Mouse (Mus musculus): ENCODE measurements around the gene Acr. TPM values are rescaled to one million over a fixed set of nuclear protein-coding genes. Genes with fewer than 3 reads are reported as not detected.
A peak's percentile ranks its signal among the peaks of the same experiment; 100 is the strongest.

The Acr gene
- total RNA-seq, 2 experiments from 2014 or later = 0.45 to 0.76 TPM

DNA sequence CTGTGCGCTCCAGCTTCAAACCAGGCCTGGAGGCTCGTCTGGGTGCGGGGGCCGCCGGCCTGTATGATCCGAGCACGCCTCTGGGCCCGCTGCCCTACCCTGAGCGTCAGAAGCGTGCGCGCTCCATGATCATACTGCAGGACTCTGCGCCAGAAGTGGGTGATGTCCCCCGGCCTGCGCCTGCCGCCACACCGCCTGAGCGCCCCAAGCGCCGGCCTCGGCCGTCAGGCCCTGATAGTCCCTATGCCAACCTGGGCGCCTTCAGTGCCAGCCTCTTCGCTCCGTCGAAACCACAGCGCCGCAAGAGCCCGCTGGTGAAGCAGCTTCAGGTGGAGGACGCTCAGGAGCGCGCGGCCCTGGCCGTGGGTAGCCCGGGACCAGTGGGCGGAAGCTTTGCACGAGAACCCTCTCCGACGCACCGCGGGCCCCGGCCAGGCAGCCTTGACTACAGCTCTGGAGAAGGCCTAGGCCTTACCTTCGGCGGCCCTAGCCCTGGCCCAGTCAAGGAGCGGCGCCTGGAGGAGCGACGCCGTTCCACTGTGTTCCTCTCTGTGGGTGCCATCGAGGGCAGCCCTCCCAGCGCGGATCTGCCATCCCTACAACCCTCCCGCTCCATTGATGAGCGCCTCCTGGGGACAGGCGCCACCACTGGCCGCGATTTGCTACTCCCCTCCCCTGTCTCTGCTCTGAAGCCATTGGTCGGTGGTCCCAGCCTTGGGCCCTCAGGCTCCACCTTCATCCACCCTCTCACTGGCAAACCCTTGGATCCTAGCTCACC, 20.1 kb upstream of the Acr start:
- peak; percentile 32 for DNase-seq

DNA sequence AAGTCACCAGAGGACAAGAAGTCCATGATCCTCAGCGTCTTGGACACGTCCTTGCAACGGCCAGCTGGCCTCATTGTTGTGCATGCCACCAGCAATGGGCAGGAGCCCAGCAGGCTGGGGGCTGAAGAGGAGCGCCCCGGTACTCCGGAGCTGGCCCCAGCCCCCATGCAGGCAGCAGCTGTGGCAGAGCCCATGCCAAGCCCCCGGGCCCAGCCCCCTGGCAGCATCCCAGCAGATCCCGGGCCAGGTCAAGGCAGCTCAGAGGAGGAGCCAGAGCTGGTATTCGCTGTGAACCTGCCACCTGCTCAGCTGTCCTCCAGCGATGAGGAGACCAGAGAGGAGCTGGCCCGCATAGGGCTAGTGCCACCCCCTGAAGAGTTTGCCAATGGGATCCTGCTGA, 19.3 kb upstream of the Acr start:
- no peak for DNase-seq

DNA sequence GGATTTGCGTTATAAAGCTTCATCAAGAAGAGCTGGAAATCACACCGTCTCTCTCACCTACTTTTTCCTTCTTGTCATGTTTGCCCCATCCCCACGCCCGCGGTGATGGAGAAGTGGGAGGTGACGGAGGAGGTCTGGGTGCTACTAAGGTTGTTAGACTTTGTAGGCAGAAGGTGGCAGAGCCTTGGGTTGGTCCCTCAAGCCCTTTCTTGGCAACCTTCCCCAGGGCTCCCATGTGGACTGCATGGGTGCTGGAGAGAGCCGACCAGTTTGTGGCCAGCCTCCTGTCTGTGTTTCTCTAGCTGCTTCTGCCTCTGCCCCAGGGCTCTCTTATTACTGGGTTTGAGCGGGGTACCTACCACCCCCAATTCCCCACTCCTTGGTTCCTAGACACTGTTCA, 17.6 kb upstream of the Acr start:
- no peak for DNase-seq

DNA sequence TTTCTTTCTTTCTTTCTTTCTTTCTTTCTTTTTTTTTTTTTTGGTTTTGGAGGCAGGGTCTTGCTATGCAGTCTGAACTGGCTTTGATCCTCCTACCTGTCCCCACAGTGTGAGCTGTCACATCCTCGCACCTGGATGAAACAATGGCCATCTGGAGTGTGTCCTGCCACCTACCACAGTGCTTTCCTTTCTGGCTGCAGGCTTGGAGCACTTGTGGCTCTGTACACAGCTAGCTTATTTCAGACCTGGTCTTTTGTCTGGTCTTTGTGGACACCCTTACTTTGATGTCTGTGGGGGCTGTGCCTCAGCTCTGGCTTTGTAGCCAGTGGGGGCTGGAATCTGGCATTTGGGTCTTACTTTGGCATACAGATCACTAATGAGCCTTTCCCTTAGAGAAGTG, 16.4 kb upstream of the Acr start:
- no peak for DNase-seq

DNA sequence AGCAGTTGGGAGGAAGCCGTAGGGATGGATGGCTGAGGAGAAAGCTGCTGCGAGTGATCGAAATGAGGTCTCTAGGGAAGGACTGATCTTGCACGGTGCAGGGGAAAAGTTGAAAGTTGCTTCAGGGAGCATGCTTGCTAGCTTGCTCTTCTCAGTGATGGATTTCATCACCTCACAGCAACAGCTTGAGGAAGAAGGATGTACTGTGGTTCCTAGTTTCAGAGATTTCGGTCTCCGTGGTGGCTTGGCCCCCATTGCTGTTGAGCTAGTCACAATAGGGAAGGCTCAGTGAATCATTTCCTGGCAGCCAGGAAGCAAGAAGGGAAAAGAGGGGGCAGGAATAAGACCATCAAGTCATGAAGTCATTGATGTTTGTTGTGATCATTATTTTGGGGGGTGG, 12.5 kb upstream of the Acr start:
- DNase-seq = no peak

DNA sequence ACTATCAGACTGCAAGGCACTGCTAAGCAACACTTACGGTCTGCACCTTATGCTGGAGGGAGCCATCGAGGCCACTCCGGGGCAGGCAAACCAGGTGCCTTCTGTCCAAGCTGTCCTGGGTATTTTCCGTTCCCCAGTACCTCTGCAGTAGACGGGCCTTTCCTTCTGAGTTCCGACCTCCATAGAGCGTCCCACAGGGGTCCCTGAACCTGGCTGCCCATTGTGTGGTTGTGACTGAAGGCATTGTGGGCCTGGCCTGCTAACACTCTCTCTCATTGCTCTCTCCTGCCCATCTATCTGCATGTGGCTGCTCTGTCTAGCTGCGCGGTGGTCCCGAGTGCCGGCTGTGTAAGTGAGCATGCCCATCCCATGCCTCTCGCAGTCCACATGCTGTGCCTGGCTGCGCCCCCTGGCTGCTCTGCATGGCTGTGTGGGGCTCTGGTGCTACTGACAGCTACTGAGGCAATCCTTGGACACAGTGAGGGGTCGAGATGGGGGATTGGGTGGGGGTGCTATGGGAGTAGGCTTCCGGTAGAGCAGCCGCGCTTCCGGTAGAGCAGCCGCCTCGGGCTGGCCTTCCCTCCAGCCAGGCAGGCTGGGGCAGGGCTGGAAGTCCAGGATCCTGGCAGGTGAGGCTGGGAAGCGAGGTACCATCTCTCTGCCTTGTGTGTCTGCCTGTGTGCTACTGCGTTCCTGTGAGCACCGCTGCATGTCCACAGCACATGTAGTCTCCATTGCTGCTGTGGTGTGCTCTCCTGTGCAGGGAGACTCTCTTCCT, 11.5 kb upstream of the Acr start:
- no peak for DNase-seq

DNA sequence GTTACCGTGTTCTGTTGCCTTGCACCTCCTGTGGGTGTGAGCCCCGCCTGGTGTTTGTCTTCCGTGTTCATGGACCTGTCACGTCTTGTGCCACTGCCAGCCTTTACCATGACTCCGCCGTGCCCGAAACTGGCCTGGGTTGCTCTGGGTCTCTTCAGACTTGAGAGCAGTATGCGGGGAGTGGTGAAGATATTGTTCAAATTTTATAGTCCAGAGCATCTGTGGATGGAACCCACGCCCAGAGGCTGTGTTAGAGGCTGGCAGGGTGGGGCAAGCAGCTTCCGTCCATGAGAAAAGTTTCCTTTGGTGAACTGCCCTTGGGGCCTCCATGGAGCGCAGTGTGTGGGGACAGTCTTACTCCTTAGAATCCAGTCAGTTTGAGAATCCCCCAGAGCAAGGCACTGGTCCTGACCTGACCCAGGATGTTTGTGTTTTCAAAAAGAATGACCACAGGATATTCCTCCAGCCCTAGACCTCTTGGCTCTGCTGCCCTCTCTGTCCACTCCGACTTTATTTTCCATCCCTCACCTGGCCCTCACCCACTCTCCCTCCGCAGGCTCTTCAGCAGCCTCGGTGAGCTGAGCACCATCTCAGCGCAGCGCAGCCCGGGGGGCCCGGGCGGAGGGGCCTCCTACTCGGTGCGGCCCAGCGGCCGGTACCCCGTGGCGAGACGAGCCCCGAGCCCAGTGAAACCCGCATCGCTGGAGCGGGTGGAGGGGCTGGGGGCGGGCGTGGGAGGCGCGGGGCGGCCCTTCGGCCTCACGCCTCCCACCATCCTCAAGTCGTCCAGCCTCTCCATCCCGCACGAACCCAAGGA, 10.7 kb upstream of the Acr start:
- no peak for DNase-seq

DNA sequence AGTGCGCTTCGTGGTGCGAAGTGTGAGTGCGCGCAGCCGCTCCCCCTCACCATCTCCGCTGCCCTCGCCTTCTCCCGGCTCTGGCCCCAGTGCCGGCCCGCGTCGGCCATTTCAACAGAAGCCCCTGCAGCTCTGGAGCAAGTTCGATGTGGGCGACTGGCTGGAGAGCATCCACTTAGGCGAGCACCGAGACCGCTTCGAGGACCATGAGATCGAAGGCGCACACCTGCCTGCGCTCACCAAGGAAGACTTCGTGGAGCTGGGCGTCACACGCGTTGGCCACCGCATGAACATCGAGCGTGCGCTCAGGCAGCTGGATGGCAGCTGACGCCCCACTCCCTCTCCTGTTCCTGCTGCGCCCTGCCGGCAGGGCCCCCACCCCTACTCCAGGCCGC, 10.1 kb upstream of the Acr start:
- DNase-seq = no peak

DNA sequence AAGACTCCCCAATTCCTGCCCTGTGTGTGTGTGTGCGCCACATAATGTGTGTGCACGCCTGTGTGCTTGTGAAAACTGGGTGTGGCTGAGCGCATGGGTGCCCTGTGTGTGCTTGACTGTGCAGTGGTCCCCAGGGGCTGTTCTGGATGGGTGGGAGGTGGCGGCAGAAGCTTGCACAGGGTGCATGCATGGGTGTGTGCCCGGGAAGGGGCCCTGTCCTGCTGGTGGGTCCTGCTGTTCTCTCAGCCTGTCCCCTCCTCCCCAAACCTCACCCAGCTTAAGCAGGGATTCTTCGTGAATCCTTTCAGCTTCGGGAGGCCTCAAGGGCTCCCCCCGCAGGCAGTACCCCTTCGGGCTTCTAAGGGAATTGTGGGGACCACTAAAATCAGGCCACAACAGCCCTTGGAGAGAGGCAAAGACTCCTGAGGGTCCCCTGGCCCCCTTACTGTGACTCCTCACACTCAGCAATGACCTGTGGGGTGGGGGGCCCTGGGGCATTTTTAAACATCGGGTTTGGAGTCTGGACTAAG, 8.9 kb upstream of the Acr start:
- DNase-seq = no peak

DNA sequence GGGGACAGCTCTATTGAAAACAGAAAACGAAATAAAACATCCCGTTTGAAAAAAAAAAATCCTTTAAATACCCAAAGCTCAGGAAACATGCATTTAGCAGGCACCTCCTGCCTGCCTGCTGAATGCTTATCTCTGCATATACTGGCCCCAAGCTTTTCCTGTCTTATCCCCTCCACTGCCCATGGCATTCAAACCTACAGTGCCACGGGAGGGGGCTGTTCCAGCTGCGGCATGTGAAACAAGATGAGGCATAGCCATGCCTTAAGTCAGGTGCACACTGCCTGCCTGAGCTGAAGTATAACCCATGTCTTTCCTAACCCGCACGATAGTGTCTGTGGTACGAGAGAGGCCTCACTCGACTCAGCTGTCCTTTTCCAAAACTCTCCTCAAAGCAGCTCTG, 4.0 kb downstream of the Acr start:
- DNase-seq = no peak

DNA sequence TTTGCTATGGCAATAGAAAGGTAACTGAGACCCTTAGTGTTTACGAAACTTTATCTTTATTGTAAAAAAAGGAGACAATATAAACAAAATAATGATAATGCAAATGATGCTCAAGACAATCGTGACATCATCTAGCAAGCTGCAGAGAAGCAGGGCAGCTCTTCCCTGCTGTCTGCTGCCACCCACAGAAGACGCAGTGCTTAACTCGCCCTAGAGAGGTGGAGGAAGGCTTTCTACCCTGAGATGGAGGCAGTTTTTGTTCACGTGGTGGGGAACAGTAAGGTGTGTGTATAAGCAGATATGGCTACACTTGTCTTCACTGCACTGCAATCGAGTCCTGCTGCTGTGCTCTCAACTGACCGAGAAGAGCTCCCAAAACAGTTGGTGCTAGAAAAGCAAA, 14.4 kb downstream of the Acr start:
- DNase-seq = no peak

DNA sequence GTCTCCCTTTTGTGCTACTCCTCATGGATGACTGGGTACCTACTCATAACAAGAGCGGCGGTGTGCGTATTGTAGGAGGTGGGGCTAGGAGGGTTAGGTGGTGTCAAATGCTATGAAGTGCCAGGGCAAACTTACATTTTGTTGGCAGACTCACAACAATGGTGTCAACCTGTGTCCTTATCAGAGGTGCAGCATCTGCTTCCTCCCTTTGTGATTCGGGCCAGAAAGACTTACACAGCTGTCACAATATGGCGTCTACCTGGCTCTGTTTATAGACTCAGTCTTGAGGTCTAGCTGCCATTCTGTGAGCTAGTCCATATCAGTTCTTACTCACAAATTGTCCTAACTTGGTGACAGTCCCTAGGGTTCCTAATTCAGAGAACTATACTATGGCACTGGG, 17.0 kb downstream of the Acr start:
- no peak for DNase-seq

DNA sequence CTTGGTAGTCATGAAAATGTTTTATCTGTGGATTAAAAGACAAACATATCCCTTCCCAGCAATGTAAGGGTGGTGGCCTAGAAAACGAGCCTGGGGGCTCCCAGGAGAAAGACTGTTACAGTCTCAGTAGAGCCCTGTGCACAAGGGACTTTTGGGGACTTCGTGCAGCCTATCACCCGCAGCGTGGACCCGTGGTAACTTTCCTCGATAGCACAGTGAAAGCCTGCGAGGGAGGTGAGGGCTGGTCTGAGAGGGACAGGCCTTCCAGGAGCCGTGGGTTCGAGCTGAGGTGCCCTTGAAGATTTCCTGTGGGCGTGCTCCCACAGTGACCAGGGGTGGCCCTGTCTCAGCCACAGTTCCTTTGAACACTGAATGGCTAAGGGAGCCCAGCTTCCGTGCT, 17.5 kb downstream of the Acr start:
- no peak for DNase-seq

DNA sequence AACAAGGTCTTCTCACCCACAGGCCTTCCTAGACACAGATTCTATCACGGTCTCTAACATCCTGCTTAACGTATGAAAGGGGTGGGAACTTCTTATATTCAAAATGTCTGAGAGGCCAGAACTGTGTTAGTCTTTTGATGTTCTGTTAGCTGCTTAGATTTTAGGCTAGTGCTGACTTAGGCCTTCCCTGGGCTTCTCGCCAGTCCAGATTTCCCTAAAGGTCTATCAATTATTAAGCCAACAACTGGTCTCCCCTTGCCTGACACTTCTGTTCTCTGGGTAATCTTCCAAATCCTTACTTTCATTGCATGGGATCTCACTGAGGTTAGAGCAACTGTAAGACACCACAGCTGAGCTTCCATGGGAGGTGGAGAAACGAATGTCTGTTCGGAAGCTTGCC, 21.0 kb downstream of the Acr start:
- peak; percentile 28 for DNase-seq

DNA sequence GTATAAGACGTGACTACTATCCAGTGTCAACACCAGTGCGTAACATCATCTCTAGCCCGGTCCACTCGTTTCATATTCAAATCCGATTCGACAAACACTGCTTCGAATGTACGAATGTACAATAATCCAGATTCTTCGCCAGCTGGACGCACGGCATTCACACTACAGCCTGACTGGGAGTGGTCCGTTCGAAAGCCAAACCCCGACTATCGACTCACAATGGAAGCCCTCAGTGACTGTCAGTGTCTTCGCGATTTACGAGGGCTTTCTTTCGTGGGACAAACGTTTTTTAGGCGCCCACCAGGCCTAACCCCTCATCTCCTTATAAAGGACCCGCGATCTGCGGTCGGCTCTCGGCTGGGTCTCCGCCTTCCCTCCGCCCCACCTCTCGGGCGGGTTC, 23.2 kb downstream of the Acr start:
- no peak for DNase-seq

DNA sequence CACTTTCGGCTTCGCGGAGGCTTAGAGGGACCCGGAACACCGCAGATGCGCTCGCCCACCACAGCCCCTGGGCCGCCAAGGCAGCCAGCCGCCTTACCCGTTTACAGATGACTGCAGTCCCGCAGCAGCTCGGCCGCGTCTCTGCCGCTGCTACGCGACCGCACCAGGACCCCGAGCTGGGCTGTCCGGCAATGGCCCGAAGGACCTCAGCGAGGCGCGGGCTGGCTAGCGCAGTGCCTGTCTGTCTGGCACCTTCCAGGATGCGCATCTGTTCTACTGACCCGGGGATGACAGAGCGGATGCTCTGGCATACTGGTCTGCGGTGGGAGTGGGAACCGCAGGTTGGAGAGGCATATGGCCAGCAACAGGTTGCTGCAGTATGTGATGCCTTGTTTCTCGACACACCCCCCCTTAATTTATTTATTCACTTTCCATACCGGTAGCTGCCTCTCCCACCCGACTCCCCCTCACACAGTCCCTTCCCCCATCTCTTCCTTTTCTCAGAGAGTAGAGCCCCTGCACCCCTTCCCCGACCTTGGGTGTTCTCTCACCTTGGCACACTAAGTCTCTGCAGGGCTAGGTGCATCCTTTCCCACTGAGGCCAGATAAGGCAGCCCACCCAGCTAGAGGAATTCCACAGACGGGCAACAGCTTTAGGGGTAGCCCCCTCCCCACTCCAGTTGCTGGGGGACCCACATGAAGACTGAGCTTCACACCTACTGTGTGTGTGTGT, 23.8 kb downstream of the Acr start, which contains the start of gene Rabl2:
Gene Rabl2 (minus strand): TSS at position 201 of the 733 bp plus-strand sequence.
- peak; percentile 95 for DNase-seq

DNA sequence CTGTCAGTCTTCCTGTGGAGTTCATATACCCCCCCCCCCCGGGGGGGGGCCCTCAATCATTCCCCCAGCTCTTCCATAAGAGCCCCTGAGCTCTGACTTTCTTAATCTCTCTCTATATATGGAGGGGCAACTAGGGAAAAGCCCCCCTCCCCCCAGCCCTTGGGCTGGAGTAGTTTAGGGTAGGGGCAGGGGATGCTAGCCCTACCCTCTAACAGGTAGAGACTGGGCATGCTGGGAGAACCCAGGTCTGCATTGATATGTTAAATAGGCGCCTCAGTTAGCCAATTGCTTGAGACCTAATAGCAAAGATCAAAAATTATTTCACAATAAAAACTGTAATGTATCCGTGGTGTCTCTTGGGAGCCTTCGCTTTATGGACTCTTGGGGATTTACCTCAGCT, 24.4 kb downstream of the Acr start:
- DNase-seq = no peak

DNA sequence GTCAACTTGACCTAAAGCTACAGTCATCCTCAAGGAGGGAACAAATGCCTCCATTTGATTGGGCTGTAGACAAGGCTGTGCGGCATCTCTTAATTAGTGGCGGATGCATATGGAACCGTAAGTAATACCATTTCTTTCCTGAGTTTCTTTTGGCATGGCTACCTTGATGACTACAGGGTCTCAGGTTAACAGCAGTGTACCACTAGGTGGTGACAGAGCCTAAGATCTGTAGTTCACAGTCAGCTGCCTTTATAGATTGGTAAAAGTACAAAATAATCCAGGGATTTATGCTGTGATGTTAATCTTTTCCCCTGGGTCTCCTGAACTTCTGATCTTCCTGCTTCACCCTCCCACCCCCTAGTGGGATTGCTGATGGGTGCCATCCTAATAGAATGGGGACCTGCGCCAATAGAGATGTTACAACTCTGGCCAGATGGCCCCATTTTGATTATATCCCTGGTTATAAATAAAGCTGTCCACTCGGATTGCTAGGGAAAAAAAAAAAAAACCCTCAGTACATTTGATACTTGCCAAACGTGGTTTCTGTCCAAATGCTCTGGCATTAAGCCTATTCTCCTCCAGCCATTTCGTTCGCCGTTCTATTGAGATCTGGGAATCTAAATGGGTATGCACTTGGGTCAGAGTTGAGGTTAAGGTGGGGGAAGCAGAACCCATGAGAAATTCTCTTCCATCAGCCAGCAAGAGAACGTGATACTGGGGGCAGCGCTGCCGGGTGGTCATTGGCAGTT, 37.9 kb downstream of the Acr start:
- no peak for DNase-seq

DNA sequence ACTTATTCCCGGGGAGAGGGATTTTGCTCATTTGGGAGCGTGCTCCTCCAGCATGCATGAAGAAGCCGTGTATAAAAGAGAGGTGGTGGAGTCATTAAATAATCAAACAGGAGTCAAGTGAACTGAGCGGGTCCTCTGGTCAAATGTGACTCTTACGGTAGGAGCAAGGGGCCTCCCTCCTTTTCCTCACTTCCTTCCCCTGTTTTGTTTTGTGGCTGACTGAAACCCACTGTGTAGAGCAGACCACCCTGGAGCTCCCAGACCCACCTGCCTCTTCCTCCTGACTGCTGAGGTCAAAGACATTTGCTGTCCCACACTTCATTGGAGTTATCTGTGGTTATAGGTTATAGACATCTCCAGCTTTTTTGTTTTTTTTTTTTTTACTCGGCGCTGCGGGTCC, 39.4 kb downstream of the Acr start:
- DNase-seq = no peak

DNA sequence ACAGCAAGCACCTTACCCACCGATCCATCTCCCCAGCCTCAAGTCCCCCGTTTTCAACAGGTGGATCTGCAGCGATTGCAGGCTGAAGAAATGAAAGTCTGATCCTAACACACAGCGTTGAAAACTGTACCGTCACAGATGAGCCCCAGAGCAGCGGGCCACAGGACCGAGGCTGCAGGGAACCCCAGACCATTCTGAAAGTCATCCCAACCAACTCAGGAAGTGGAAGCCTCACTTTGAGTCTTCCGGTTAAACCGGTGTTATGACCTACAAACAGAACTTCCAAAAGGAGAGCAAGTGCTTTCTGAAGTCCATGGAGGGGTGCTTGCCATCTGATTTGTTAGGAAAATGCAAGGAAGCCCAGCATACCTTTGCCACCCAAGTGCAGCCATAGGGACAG, 39.8 kb downstream of the Acr start:
- no peak for DNase-seq

DNA sequence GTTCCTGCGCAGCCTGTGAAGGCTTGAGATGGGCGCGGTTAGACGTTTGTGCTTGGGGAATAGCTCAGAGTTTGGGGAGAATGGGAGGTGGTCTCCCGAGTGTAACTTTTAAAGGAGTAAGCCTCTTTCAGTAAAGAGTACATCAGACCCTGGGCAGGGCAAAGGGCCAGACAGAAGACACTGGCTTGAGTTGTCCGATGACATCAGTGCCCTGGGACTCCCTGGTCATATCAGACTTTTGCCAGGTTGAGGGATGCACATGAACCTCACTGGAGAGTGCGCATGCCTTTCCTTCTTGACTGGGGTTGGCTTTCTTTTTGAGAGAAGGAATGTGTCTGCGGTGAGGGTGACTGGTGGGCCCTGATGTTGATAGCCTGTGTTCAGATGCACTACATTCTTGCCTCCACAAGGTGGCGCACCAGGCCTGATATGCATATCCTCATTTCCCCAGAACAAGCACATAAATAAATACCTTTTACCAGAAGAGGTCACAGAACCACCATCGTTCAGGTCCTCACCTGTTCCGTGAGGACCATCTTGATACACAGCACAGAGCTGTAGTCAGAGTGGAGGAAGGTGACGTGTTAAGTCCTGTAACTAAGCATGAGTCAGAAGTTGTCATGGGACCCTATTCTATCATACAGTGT, 54.3 kb downstream of the Acr start:
- DNase-seq = peak; percentile 23
